8 mouse cellular contexts compared by ENCODE assay signal in the genomic region with DNA sequence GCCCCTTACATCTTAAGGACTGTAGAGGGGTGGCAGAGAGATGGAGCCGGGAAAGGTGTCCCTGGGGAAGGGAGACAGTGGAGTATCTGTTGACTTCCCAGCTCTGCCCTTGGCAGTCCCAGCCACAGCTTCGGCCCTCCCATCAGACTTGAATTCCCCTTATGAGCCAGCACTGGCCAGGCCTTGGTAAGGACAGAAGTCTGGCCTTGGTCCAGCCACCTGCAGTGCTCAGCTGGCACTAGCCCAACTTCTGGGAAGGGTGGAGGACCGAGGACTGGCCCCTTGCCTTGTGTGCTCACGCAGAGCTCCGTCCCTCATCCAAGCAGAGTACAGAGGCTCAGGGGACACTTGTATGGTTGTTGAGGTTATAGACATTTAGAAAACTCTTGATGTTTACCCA. TPM values are rescaled to one million over a fixed set of nuclear protein-coding genes. Genes with fewer than 3 reads are reported as not detected.
DNase-seq lines count a peak whose midpoint lies in the region; ATAC-seq lines count a peak whose summit lies in the region.

No protein-coding gene starts in this region.

- no peak overlapping the region for H3K27ac ChIP-seq in hindbrain, embryonic 14.5 days
- no peak overlapping the region for H3K27ac ChIP-seq in hindbrain, embryonic 10.5 days

- H3K27me3 ChIP-seq in hindbrain, embryonic 14.5 days (ENCODE audit: control insufficient read depth, insufficient read depth, low read length) = peaks cover 28% of the 10 kb centered on the region
- peaks cover 34% of the 10 kb centered on the region for H3K27me3 ChIP-seq in hindbrain, embryonic 10.5 days (ENCODE audit: insufficient read depth, poor library complexity, severe bottlenecking)

- no peaks in the 10 kb centered on the region for H3K9me3 ChIP-seq in hindbrain, embryonic 14.5 days (ENCODE audit: control insufficient read depth, low read length)
- no peaks in the 10 kb centered on the region for H3K9me3 ChIP-seq in hindbrain, embryonic 10.5 days

- no peaks in the 10 kb centered on the region for H3K36me3 ChIP-seq in hindbrain, embryonic 14.5 days (replicated peaks; ENCODE audit: control insufficient read depth, insufficient read depth)
- no peaks in the 10 kb centered on the region for H3K36me3 ChIP-seq in hindbrain, embryonic 10.5 days

- no peak overlapping the region for H3K9ac ChIP-seq in hindbrain, embryonic 14.5 days

- peak; percentile 75 for DNase-seq in hindbrain, embryonic 14.5 days (ENCODE audit: low spot score)
- DNase-seq in hindbrain, embryonic 10.5 days (ENCODE audit: low spot score) = no peak
- peak; percentile 85 for DNase-seq in adrenal gland, postnatal 25 days
- peak; percentile 62 for DNase-seq in gastrocnemius, postnatal 10 days
- DNase-seq in kidney, postnatal 10 days = peak; percentile 77
- peak; percentile 64 for DNase-seq in lung, postnatal 36 days
- DNase-seq in urinary bladder, postnatal 25 days (ENCODE audit: low spot score) = no peak

- no peaks in the 10 kb centered on the region for H3K4me1 ChIP-seq in hindbrain, embryonic 14.5 days (replicated peaks; ENCODE audit: control insufficient read depth, insufficient read depth, low read length)
- H3K4me1 ChIP-seq in hindbrain, embryonic 10.5 days (replicated peaks) = peaks cover 23% of the 10 kb centered on the region

- no peak overlapping the region for H3K4me3 ChIP-seq in hindbrain, embryonic 14.5 days (replicated peaks; ENCODE audit: low read length)
- no peak overlapping the region for H3K4me3 ChIP-seq in hindbrain, embryonic 10.5 days

- peak; percentile 60; the same call in 1 of the 2 replicates for ATAC-seq in hindbrain, embryonic 14.5 days (ENCODE audit: low FRiP score)
- ATAC-seq in megakaryocyte, adult 5-6 weeks (ENCODE audit: poor library complexity, severe bottlenecking) = no peak

- WGBS in hindbrain, embryonic 14.5 days = 55% methylated on average over 5 of the region's 5 CpGs
- 90% methylated on average over 5 of the region's 5 CpGs for WGBS in hindbrain, embryonic 10.5 days

- no peak overlapping the region for H3K4me2 ChIP-seq in hindbrain, embryonic 14.5 days (replicated peaks)

RNA-seq across cellular contexts. Expression of a gene that starts 8.8 kb away (rescaled TPM):
- polyA plus RNA-seq in hindbrain, embryonic 14.5 days (2014; fragmentation: Nextera tagmentation; extraction: Ambion mirVana) = 1.1 TPM in 2 replicates
- polyA plus RNA-seq in hindbrain, embryonic 10.5 days (2016; fragmentation: Nextera tagmentation; extraction: Ambion mirVana) = 0.71 and 1.1 TPM in 2 replicates
- total RNA-seq in adrenal gland, postnatal 25 days (2021) = 2.0 and 2.4 TPM in 2 replicates
- total RNA-seq in gastrocnemius, postnatal 10 days (2021) = 1 to 10 TPM; 3.8 to 6.3 TPM
- not detected in 2 replicates for total RNA-seq in megakaryocyte, adult 5-6 weeks (2015)
- not detected in 2 replicates for total RNA-seq in megakaryocyte, adult 5-6 weeks (2017)

RNA-seq across cellular contexts. Expression of a gene that starts 55.4 kb away (rescaled TPM):
- polyA plus RNA-seq in hindbrain, embryonic 14.5 days (2014; fragmentation: Nextera tagmentation; extraction: Ambion mirVana) = 12.2 and 13.7 TPM in 2 replicates
- 4.3 and 5.7 TPM in 2 replicates for polyA plus RNA-seq in hindbrain, embryonic 10.5 days (2016; fragmentation: Nextera tagmentation; extraction: Ambion mirVana)
- 18.5 and 21.8 TPM in 2 replicates for total RNA-seq in adrenal gland, postnatal 25 days (2021)
- 10 to 100 TPM; 21.6 to 25.8 TPM for total RNA-seq in gastrocnemius, postnatal 10 days (2021)
- 218 and 231 TPM in 2 replicates for total RNA-seq in megakaryocyte, adult 5-6 weeks (2015)
- 40.4 and 48.1 TPM in 2 replicates for total RNA-seq in megakaryocyte, adult 5-6 weeks (2017)

Comparison
In these comparisons a context has a peak if more than half of its experiments do, and no peak if none do; other contexts are left out.
1. DNase-seq: peak in hindbrain, embryonic 14.5 days (single experiment), adrenal gland, postnatal 25 days (single experiment), gastrocnemius, postnatal 10 days (single experiment), kidney, postnatal 10 days (single experiment) and lung, postnatal 36 days (single experiment); none in hindbrain, embryonic 10.5 days (single experiment) and urinary bladder, postnatal 25 days (single experiment).